Mouse (Mus musculus) E14TG2a.4 (cell line): ENCODE data around the gene Dyrk1a.

Experiments
- H3K27me3 ChIP-seq: 2 replicates; pipeline ENCODE4 v1.6.1; 2014; ENCODE audit warnings: low read length, control low read depth; ENCODE audit not compliant: insufficient read depth
- H3K36me3 ChIP-seq: 2 replicates; pipeline ENCODE4 v1.6.1; 2014; ENCODE audit warnings: low read length, control low read depth; ENCODE audit not compliant: insufficient read depth
- H3K4me1 ChIP-seq: replicated peaks from 2 replicates; pipeline ENCODE4 v1.6.1; 2014; ENCODE audit warnings: low read depth, low read length, control low read depth
- H3K4me3 ChIP-seq: replicated peaks from 2 replicates; pipeline ENCODE4 v1.5.1; 2014; ENCODE audit warnings: mild to moderate bottlenecking, low read length
- H3K9me3 ChIP-seq: 2 replicates; pipeline ENCODE4 v1.6.1; 2014; ENCODE audit warnings: low read length, control low read depth
- CTCF ChIP-seq: conservative IDR thresholded peaks from 2 replicates; pipeline ENCODE4 v1.5.1; 2014; ENCODE audit warnings: low read length
- NANOG ChIP-seq: IDR thresholded peaks from 2 replicates; pipeline ENCODE4 v1.6.1; 2014; ENCODE audit warnings: borderline replicate concordance, low read length, mixed read lengths
- POU5F1 ChIP-seq: IDR thresholded peaks from 2 replicates; pipeline ENCODE4 v1.6.1; 2014; ENCODE audit warnings: low read length, borderline replicate concordance

Gene Dyrk1a

GRCm38 (mm10) chr16:94647153-94647552 lies 77.3 kb downstream of the Dyrk1a start:
- Histone ChIP-seq H3K4me1 (peaks cover 42% of the 10 kb centered on the region), H3K4me3 (no peak overlapping the region), H3K27me3 (no peaks in the 10 kb centered on the region), H3K36me3 (peaks cover 2% of the 10 kb centered on the region; the same call in 1 of the 2 replicates), H3K9me3 (no peaks in the 10 kb centered on the region)
- TF ChIP-seq CTCF (no peak), NANOG (no peak), POU5F1 (no peak)

GRCm38 (mm10) chr16:94647925-94648324 lies 78.1 kb downstream of the Dyrk1a start:
- TF ChIP-seq NANOG = no peak
- no peak for TF ChIP-seq POU5F1
- no peak for TF ChIP-seq CTCF
- Histone ChIP-seq H3K36me3 (no peaks in the 10 kb centered on the region), H3K4me1 (peaks cover 42% of the 10 kb centered on the region), H3K4me3 (no peak overlapping the region), H3K27me3 (no peaks in the 10 kb centered on the region), H3K9me3 (no peaks in the 10 kb centered on the region)

GRCm38 (mm10) chr16:94649861-94650260 lies 80.1 kb downstream of the Dyrk1a start:
- Histone ChIP-seq H3K36me3 (no peaks in the 10 kb centered on the region), H3K4me1 (peaks cover 42% of the 10 kb centered on the region), H3K27me3 (no peaks in the 10 kb centered on the region), H3K9me3 (no peaks in the 10 kb centered on the region), H3K4me3 (no peak overlapping the region)
- TF ChIP-seq POU5F1 (no peak), NANOG (no peak), CTCF (no peak)

GRCm38 (mm10) chr16:94652091-94652713 lies 82.4 kb downstream of the Dyrk1a start:
- H3K4me3 ChIP-seq = no peak overlapping the region
- H3K36me3 ChIP-seq = no peaks in the 10 kb centered on the region
- no peaks in the 10 kb centered on the region for H3K9me3 ChIP-seq
- H3K4me1 ChIP-seq = peaks cover 31% of the 10 kb centered on the region
- TF ChIP-seq POU5F1 = no peak
- TF ChIP-seq CTCF = no peak
- TF ChIP-seq NANOG = no peak
- no peaks in the 10 kb centered on the region for H3K27me3 ChIP-seq

GRCm38 (mm10) chr16:94655083-94655482 lies 85.3 kb downstream of the Dyrk1a start:
- Histone ChIP-seq H3K27me3 (no peaks in the 10 kb centered on the region), H3K4me1 (peaks cover 20% of the 10 kb centered on the region), H3K9me3 (no peaks in the 10 kb centered on the region), H3K36me3 (peaks cover 7% of the 10 kb centered on the region), H3K4me3 (no peak overlapping the region)
- TF ChIP-seq POU5F1 (no peak), NANOG (no peak), CTCF (no peak)

- TF ChIP-seq POU5F1 (no peak), NANOG (no peak), CTCF (no peak)
- Histone ChIP-seq H3K9me3 (no peaks in the 10 kb centered on the region), H3K4me1 (peaks cover 13% of the 10 kb centered on the region), H3K4me3 (no peak overlapping the region), H3K27me3 (no peaks in the 10 kb centered on the region), H3K36me3 (peaks cover 13% of the 10 kb centered on the region)
Measured at GRCm38 (mm10) chr16:94656891-94657290, 87.1 kb downstream of the Dyrk1a start.

- Histone ChIP-seq H3K36me3 (peaks cover 13% of the 10 kb centered on the region), H3K9me3 (no peaks in the 10 kb centered on the region), H3K27me3 (no peaks in the 10 kb centered on the region), H3K4me3 (no peak overlapping the region), H3K4me1 (peaks cover 11% of the 10 kb centered on the region)
- TF ChIP-seq NANOG = no peak
- no peak for TF ChIP-seq POU5F1
- no peak for TF ChIP-seq CTCF
Measured at GRCm38 (mm10) chr16:94659394-94659793, 89.6 kb downstream of the Dyrk1a start.

- no peaks in the 10 kb centered on the region for H3K9me3 ChIP-seq
- H3K27me3 ChIP-seq = no peaks in the 10 kb centered on the region
- H3K36me3 ChIP-seq = peaks cover 20% of the 10 kb centered on the region
- H3K4me3 ChIP-seq = no peak overlapping the region
- TF ChIP-seq NANOG = no peak
- no peak for TF ChIP-seq POU5F1
- TF ChIP-seq CTCF = no peak
- peaks cover 11% of the 10 kb centered on the region for H3K4me1 ChIP-seq
Measured at GRCm38 (mm10) chr16:94660221-94660620, 90.4 kb downstream of the Dyrk1a start.

GRCm38 (mm10) chr16:94667557-94667956 lies 97.7 kb downstream of the Dyrk1a start:
- TF ChIP-seq POU5F1 = no peak
- TF ChIP-seq CTCF = no peak
- TF ChIP-seq NANOG = no peak
- no peak overlapping the region for H3K4me3 ChIP-seq
- H3K9me3 ChIP-seq = no peaks in the 10 kb centered on the region
- H3K36me3 ChIP-seq = peaks cover 72% of the 10 kb centered on the region
- H3K27me3 ChIP-seq = no peaks in the 10 kb centered on the region
- no peaks in the 10 kb centered on the region for H3K4me1 ChIP-seq

- Histone ChIP-seq H3K27me3 (no peaks in the 10 kb centered on the region), H3K9me3 (no peaks in the 10 kb centered on the region), H3K36me3 (peaks cover 82% of the 10 kb centered on the region), H3K4me1 (no peaks in the 10 kb centered on the region), H3K4me3 (no peak overlapping the region)
- no peak for TF ChIP-seq POU5F1
- no peak for TF ChIP-seq NANOG
- TF ChIP-seq CTCF = no peak
Measured at GRCm38 (mm10) chr16:94671313-94671712, 101.5 kb downstream of the Dyrk1a start.
